Mouse (Mus musculus) gastrocnemius, postnatal 25 days (tissue): ENCODE data around the gene Hyal2. TPM values are rescaled to one million over a fixed set of nuclear protein-coding genes. Genes with fewer than 3 reads are reported as not detected.
A peak's percentile ranks its signal among the peaks of the same experiment; 100 is the strongest.

Source experiments
- DNase-seq: peaks from one replicate; pipeline ENCODE4 v3.0.0; 2022
- total RNA-seq, 2 experiments: library from RNA; stranded (reverse); gene quantifications; 1 replicate in 1 of 2; 2 replicates in 1 of 2; pipeline ENCODE4 v1.2.3; 2021

Gene Hyal2
- total RNA-seq, 2 experiments from 2014 or later: 12.0 to 15.2 TPM

DNA sequence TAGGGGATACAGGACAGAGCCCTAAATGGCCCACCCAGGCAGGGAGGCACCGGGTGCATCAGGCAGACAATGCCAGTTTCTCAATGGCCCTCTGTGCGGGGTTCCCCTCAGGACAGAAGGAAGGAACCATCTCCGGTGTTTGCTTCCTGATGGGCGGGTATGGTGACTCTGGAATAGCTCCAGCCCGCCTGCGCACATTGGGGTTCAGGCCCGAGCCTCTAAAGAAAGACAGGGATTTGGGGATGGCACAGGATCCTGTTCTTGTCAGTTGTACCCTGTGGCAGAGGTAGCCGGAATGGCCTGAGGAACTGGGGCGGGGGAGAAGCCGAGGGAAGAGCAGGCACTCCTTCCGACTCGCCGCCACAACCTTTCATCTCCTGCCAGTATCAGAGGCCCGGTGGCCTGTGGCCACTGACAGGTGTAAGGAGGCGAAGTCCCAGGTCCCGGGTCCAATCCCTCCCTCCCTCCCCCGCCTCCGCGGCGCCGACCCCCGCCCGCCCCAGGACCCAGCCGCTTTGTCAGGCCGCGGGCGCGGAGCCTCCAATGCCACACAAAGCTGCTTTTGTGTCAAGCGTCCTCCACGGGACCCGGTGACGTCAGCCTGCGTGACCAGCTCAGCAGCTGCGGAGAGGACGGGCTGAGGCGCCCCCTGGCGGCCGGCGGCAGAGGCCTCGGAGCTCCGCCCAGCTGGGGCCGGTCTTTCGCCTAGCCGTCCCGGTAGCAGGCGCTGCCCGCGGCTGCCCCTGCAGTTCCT lies 44.6 kb downstream of the Hyal2 start:
- DNase-seq: peak; percentile 98

DNA sequence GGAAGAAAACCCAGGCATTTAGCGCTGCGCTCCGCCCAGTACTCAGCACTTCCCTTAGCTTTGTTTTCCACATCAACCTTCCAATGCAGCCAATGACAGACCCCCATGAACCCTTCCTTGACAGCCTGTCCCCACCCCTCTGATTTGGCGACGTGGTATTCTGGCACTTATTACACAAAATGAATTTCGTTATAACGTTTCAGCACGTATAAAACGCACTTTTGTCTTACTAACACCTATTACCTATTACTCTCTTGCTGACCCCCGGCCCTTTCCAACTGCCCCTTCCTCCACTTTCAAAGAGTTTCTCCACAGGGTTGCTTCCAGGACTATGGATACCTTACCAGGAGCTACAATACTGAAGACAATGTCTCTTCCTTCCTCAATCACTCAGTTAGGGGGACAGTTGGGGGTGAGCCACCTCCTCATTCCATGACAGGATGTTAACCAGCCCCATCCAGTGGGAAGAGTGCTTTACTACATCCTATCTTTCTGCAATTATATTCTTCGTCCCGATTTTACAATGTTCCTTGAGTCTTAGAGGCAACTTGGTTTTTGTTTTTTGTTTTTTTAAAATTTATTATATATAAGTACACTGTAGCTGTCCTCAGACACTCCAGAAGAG lies 45.3 kb downstream of the Hyal2 start:
- DNase-seq: no peak

DNA sequence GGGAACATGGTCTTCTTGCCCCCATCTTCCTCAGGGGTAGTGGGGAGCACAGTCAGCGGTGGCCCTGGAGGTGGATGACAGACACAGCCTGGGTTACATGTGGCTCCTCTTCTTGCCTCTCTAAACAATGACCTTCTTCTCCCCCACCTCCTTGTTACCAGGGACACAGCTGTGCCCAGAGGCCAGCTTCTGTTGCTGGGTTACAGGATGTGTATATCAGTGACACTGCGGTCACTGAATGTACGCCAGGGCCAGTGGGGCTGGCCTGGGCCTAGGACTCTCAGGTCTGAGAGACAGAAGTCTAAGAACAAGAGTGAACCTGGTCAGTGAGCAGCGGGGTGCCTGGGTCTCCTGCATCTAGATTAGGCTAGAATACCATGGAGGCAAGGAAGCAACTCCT lies 47.3 kb downstream of the Hyal2 start:
- DNase-seq: no peak

DNA sequence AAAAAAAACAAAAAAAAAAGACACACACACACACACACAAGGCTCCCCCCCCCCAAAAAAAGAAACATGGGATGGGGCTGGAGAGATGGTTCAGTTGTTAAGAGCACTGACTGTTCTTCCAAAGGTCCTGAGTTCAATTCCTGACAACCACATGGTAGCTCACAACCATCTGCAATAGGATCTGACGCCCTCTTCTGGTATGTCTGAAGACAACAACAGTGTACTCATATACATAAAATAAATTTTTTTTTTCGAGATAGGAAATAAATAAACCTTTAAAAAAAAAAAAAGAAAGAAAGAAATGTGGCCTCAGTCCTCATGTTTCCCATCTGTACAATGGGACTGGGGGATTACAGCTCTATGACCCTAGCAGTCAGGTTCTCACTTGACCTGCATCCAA lies 49.7 kb downstream of the Hyal2 start:
- DNase-seq: no peak

DNA sequence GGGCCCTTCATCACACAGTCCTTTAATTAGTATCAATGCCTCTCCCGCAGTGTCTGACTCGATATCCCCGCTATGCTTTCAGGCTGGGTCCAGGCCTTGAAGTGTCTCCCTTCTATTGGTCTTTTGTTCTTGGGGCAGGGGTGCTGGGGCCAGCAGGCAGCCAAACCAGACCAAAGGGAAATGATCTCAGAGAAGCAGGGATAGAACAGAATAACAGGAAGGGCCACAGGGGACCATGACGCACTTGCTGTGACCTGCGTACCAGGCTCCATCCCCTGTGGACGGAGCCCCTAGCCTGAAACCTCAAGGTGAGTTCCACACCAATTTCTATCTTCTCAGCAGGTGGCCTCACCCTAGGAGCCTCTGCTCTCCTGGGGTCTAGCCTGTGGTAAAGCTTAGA lies 50.4 kb downstream of the Hyal2 start:
- no peak for DNase-seq

DNA sequence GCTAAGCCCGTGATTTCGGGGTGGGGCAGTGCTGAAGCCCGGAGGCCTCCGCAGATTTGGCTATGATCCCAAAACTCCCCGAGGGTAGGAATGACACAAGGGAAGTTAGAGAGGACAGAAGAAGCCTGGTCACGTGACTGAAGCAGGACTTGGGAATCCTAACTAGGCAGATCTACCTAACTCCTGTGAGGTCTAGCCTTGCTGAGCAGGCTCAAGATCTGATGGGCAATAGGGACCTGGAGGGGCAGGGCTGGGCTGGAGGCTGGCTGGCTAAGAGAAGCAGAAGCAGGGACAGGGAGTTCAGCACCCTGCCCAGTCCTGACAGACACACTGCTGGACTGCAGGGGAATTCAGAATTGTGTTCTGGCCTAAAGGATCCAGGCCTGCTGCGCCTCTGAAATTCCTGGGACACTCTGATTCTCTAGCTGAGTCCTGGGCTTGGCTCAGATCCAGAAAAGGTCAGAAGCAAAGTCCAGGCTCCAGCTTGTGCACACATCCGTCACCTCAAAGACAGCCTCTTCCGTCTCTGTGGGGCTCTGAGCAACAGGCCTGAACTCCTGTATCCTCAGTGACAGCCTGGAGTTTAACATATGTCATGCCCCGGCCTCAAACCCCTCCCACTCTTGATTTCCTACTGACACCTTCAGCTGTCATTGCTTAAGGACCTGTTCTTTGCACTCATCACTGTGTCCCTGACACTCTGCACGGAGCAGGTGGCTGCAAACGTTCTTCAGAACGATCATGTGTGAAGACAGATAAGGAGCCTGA lies 51.2 kb downstream of the Hyal2 start:
- DNase-seq: no peak

DNA sequence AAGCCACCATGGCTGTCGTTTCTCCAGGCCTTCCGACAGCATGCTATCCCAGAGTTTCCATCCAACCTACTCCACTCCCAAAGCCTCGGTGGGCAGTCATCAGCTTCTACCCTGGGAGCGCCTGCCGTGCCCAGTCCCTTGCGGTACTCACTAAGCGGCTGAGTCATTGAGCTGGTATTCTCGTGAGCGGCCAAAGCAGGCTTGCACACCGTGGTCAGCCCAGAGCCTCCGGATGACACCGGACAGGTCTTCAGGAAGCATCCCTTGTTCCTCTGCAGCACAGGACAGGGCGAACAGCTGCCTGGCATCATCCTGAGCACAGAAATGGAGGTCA lies 51.8 kb downstream of the Hyal2 start:
- no peak for DNase-seq

DNA sequence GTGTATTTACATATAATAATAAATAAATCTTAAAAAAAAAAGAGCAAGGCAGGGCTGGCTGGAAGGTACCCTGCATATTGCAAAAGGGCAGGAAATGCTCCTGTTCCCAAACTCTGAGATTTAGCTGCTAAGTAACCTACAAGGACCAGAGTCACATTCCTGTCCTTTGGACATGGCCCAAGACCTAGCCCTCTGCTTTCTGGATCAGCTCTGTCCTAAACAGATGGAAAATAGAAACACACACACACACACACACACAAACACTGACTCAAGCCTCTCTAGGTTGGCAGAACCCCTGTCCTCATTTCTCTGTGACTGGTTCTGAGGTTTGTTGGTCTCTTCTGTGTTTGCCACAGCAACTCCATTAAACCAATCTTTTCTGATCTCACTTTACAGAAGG lies 53.2 kb downstream of the Hyal2 start:
- DNase-seq: no peak

Other genes starting within 250 kb of the Hyal2 start
- gene Hemk1, start 229.6 kb upstream of the Hyal2 start, total RNA-seq: 10 to 100 TPM; 12.8 to 15.7 TPM
- 10 to 100 TPM; 34.1 to 44.0 TPM for gene 6430571L13Rik, start 227.3 kb upstream of the Hyal2 start, total RNA-seq
- gene Cacna2d2, start 168.3 kb upstream of the Hyal2 start, total RNA-seq: under 1 TPM; 0.83 to 0.84 TPM
- gene Tmem115, start 34.0 kb upstream of the Hyal2 start, total RNA-seq: 10 to 100 TPM; 14.8 to 15.2 TPM
- gene Cyb561d2, start 25.8 kb upstream of the Hyal2 start, total RNA-seq: 1 to 10 TPM; 2.0 TPM
- gene Nprl2, start 25.7 kb upstream of the Hyal2 start, total RNA-seq: 10 to 100 TPM in 1 of 2 experiments, 1 to 10 TPM in 1; 9.5 to 10.2 TPM
- gene Zmynd10, start 20.6 kb upstream of the Hyal2 start, total RNA-seq: not detected
- 10 to 100 TPM; 10.8 to 12.5 TPM for gene Rassf1, start 16.4 kb upstream of the Hyal2 start, total RNA-seq
- gene Tusc2, start 4.7 kb upstream of the Hyal2 start, total RNA-seq: 10 to 100 TPM; 30.5 to 31.1 TPM
- 1 to 10 TPM; 2.2 to 2.3 TPM for gene Hyal1, start 9.0 kb downstream of the Hyal2 start, total RNA-seq
- gene Naa80, start 10.9 kb downstream of the Hyal2 start, total RNA-seq: 10 to 100 TPM; 10.4 to 13.4 TPM
- gene Hyal3, start 12.9 kb downstream of the Hyal2 start, total RNA-seq: under 1 TPM; 0.38 to 0.72 TPM
- gene Ifrd2, start 19.7 kb downstream of the Hyal2 start, total RNA-seq: 10 to 100 TPM; 44.2 to 45.3 TPM
- 10 to 100 TPM; 18.1 to 19.4 TPM for gene Sema3b, start 41.3 kb downstream of the Hyal2 start, total RNA-seq
- 10 to 100 TPM; 73.2 to 87.6 TPM for gene Gnai2, start 67.4 kb downstream of the Hyal2 start, total RNA-seq
- 10 to 100 TPM; 72.1 to 77.5 TPM for gene Slc38a3, start 101.6 kb downstream of the Hyal2 start, total RNA-seq
- gene Gnat1, start 111.8 kb downstream of the Hyal2 start, total RNA-seq: not detected
- 1 to 10 TPM; 5.9 to 9.7 TPM for gene Sema3f, start 142.5 kb downstream of the Hyal2 start, total RNA-seq
- gene Rbm5, start 203.1 kb downstream of the Hyal2 start, total RNA-seq: 10 to 100 TPM; 35.3 to 36.6 TPM